ENCODE assay signal across 13 mouse cellular contexts in genomic region chr17:26997661-26998060, GRCm38 (mm10).
"Had no signal": no experiment of that assay in that cellular context is flagged by ENCODE, and none has a peak within 500 bp of the region (broad histone marks: within the 10 kb centered on the region; RNA-seq: fewer than 3 reads in every experiment).

No protein-coding gene starts in this region.

- DNase-seq: gastrocnemius, adult 2 months; gastrocnemius, postnatal 10 days; gastrocnemius, postnatal 25 days; heart, postnatal 14 days; heart, postnatal 36 days; kidney, adult 11 months; kidney, adult 2 months; kidney, adult 9 months; kidney, postnatal 14 days; kidney, postnatal 36 days; layer of hippocampus, adult 9-11 months; layer of hippocampus, postnatal 36 days; left cerebral cortex, postnatal 4 days had no signal
